Mouse (Mus musculus) left cerebral cortex, adult 9 months (tissue): ENCODE measurements around the gene Gm3476.
"Not testable (repeated sequence)": the region's sequence is repeated elsewhere in the genome, so short reads cannot be mapped to it uniquely, and the experiment has no call there.

Source experiments
- DNase-seq, 2 experiments: peaks; one replicate each; pipeline ENCODE4 v3.0.0; 2022; ENCODE audit warnings: low spot score in 2 of 2

Gene Gm3476

DNA sequence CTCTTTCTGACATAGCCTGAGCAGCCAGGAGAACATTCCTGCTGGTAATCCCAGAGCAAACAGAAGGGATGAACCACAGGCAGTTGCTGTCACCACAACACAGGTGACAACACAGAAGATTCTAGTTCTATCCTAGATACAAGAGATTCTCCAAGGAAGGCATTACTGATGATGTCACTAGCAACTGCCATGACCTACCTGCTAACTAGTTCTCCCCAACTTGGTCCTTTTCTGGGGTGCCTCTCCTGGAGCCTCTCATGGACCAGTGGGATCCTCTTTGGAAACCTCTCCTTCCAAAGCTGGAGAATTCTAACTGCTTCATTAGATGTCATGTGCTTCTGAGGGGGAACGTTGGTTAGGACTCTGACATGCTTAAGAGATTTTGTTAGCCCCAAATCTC, at the start of gene Gm3476:
Gm3476 (minus strand) TSS at position 101 of the 400 bp plus-strand sequence.
- DNase-seq: not testable (repeated sequence)

- not testable (repeated sequence) for DNase-seq
Measured at GRCm38 (mm10) chr14:6163538-6163937, 37.9 kb upstream of the Gm3476 start.

- not testable (repeated sequence) for DNase-seq
Measured at GRCm38 (mm10) chr14:6161085-6161484, 35.5 kb upstream of the Gm3476 start.

DNA sequence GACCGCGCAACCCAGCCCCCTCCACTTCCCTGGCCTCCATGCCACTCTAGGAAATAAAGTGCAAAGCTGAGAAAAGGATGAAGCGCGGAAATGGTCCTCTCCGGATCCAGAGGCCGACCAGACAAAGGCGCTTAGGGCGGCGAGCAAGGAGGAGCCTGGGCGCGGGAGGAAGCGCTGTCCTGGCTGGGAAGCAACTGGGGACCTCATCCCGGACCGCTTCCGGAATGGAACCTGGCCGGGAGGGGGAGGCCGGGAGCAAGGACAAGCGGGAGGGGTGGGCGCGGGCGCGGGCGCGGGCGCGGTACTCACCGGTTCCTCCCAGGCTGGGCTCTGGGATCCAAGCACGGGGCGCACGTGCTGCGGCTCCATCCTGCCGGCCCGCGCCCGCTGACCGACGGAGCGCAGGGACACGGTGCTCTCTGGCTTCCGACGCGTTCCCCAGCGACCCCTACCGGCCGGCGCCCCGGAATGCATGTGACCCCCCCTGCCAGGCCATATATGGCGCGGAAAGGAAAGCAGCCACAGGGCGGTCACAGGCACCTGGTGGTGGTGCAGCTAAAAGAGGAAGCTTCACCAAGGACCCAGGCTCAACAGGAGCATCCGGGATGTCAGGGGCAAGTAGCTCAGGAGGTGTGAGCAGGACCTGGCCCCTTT, 17.2 kb downstream of the Gm3476 start, which contains the start of gene Gm3468:
Gm3468 (minus strand) TSS at position 394 of the 654 bp plus-strand sequence.
- DNase-seq: peak in 1 of 2 experiments; percentile 24

GRCm38 (mm10) chr14:6107500-6107899, 18.1 kb downstream of the Gm3476 start:
- not testable (repeated sequence) for DNase-seq

DNA sequence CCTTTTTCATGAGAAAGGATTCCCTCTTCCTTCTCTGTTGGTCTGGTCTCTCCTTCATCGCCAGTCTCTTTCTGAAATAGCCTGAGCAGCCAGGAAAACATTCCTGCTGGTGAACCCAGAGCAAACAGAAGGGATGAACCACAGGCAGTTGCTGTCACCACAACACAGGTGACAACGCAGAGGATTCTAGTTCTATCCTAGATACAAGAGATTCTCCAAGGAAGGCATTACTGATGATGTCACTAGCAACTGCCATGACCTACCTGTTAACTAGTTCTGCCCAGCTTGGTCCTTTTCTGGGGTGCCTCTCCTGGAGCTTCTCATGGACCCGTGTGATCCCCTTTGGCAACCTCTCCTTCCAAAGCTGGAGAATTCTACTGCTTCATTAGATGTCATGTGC, 31.8 kb downstream of the Gm3476 start, which contains the start of gene Gm8206:
Gm8206 (minus strand) TSS at position 101 of the 400 bp plus-strand sequence.
- not testable (repeated sequence) for DNase-seq

DNA sequence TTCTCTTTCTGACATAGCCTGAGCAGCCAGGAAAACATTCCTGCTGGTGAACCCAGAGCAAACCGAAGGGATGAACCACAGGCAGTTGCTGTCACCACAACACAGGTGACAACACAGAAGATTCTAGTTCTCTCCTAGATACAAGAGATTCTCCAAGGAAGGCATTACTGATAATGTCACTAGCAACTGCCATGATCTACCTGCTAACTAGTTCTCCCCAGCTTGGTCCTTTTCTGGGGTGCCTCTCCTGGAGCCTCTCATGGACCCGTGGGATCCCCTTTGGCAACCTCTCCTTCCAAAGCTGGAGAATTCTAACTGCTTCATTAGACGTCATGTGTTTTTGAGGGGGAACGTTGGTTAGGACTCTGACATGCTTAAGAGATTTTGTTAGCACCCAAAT, 67.4 kb downstream of the Gm3476 start, which contains the start of gene Gm6337:
Gm6337 (minus strand) TSS at position 101 of the 400 bp plus-strand sequence.
- DNase-seq: not testable (repeated sequence)
